Mouse (Mus musculus) heart, postnatal 25 days (tissue): ENCODE measurements around the gene Romo1. TPM values are rescaled to one million over a fixed set of nuclear protein-coding genes. Genes with fewer than 3 reads are reported as not detected.
"Not testable (repeated sequence)": the region's sequence is repeated elsewhere in the genome, so short reads cannot be mapped to it uniquely, and the experiment has no call there.

Experiments
- DNase-seq: peaks from one replicate; pipeline ENCODE4 v3.0.0; 2022; ENCODE audit warnings: low spot score
- intact Hi-C: fragments of 180-260 bp; cut with DNase I; formaldehyde crosslinking; loops from one replicate; pipeline ENCODE4 v1.15.1; 2025
- total RNA-seq, 2 experiments: library from RNA; stranded (reverse); gene quantifications; 2 replicates each; pipeline ENCODE4 v1.2.3; 2021

Gene Romo1
- total RNA-seq, 2 experiments from 2014 or later: 324 to 347 TPM

GRCm38 (mm10) chr2:156177651-156178050 lies 33.8 kb downstream of the Romo1 start:
- DNase-seq: no peak
- intact Hi-C loops: loop anchor here (5.0 kb wide), 2 partner anchors 35 to 100 kb away; partner anchors contain the start of genes Nfs1 and Romo1

GRCm38 (mm10) chr2:156179046-156179795 lies 35.4 kb downstream of the Romo1 start:
- intact Hi-C loops: loop anchor here (5.0 kb wide), 2 partner anchors 37 to 98 kb away; partner anchors contain the start of genes Nfs1 and Romo1
- DNase-seq: peak; percentile 59

DNA sequence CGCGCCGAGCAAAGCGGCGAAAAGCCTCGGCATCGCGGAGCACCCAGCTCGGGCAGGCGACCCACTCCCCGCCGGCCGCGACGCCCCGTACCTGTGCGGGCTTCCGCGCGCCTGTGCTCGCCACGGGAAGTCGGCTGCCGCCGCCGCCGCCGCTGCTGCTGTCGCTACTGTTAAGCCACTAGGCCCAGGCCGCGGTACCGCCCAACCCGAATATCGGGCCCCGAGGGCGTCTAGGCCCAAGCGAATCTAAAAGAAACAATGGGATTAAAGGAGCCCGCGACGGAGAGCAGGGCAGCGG lies 35.9 kb downstream of the Romo1 start:
- DNase-seq: no peak
- intact Hi-C loops: loop anchor here (5.0 kb wide), 3 partner anchors 37 to 98 kb away; partner anchors contain the start of genes Nfs1 and Romo1

DNA sequence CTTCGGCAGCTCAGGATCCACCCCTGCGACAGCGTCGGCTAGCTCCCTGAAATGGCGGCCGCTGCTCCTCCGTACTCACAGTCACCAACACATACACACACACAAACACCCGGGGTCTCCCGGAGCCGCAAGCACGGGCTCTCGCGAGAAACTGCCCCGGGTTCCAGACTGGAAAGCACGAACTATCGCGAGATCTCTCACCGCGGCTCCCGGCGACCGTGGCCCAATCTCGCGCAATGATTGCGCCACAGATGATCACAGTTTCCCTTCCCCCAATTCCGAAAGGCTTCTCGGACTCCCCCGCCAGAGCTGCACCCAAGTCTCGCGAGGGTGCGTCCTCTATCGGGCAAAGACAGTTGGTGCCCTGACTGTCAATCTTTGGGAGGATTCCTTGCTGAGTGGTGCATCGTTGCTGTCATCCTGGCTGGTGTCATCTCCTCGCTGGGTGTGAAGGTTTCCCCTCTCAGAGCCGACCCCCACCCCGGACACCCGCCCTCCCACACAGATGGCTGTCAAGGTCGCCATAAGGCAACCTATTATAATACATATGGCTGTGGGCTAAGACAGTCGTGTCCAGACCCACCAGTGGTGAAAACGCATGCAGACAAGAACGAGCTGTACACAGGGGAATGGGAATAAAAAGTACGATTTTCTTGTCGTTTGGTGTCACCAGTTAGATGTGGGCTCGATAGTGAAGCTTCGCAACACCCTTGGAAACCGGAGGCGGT lies 36.4 kb downstream of the Romo1 start, which contains the start of gene Rbm39:
TSS of gene Rbm39 (minus strand) at position 145 of the 728 bp plus-strand sequence.
- peak; percentile 100 for DNase-seq
- intact Hi-C loops: loop anchor here (5.0 kb wide), 1 partner anchor 77 kb away; no protein-coding TSS in a partner anchor

DNA sequence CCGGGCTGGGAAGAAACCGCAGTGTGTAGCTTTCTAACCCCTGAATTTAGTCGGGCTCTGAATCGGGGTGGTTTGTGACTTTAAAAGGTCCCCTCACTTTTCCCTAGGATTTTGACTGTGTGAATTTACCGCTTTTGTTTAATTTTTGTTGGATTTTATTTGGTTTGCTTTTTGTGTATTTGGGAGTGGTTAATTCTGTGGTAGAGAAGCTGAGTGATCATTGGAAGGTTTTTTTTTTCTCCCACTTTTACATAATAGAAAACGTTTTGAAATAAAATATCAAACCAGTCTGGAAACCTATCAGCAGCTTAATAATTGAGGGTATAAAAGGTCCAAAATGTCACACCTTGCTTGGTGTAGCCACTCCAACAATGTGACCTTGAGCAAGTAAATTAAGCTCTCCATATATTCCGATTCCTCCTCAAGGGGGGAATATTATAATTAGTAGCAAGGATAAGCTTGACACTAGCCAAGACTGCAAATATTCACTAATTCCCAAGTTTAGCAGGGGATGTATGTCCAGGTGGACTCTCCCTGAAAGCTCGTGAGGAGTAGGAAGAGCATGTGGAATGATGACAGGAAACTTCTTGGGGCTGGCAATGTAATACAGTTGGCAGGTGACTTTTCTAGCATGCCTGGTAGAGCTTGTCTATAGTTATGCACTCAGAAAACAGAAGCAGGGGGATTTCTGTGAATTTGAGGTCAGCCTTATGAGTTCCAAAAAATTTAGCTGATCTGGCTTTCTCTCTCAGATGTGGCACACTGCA lies 37.2 kb downstream of the Romo1 start:
- intact Hi-C loops: loop anchor here (5.0 kb wide), 1 partner anchor 76 kb away; no protein-coding TSS in a partner anchor
- no peak for DNase-seq

- intact Hi-C loops: loop anchor here (5.0 kb wide), 1 partner anchor 76 kb away; no protein-coding TSS in a partner anchor
- DNase-seq: no peak
These were observed 37.8 kb downstream of the Romo1 start for GRCm38 (mm10) chr2:156181592-156181991.

DNA sequence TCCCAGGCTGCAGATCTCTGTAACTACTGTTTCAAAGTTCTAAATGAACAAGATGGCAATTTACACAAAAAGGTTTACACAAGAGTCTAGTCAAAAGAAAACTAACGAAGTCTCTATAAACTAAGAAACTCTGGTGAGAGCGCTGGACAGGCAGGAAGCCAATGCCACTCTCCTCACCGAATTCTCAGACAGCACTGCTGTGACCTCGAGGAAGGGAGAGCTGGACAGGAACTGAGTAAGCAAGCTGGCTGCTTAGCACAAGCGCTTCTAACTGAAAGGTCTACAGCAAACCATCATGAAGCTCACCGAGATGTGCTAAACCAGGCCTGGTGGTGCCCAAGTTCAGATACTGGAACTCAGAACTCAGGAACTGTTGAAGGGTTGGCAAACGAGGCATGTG lies 45.4 kb downstream of the Romo1 start:
- intact Hi-C loops, DNase-seq: not testable (repeated sequence)

DNA sequence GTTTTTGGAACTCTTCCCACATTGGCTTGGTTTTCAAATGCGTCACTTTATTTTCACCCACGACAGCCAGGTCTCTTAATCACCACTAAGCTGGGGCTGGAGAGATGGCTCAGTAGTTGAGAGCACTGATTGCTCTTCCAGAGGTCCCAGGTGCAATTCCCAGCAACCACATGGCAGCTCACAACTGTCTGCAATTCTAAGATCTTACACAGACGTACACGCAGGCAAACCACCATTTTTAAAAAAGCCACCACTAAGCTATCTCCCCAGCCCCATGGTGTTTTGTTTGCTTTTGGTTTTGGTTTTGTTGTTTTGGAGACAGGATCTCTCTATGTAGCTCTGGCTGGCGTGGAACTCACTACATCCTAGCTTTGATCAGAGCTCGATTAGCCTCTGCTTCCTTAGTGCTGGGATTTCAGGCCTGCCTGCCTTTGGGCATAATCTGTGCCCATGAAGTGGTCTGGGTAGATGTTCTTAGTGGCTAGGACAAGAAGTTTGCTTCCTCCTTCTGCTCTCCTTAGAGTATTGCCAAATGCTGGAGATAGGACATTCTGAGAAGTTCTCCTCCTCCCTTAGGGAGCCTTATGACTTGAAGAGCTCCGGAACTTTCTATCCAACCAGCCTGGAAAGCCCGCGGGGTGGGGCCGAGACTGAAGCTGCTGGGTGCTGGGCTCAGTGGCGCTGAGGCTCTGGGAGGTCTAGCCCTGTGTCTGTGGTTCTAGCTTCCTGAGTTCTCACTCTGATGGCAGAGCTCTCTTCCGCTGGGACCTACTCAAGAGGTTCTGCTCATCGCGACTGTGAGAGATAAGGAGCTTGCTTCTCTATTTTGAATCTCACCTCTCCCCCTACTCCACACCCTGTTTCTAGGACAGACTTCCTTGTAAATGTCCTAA lies 46.4 kb downstream of the Romo1 start:
- intact Hi-C loops: no loop called here
- DNase-seq: peak; percentile 17

DNA sequence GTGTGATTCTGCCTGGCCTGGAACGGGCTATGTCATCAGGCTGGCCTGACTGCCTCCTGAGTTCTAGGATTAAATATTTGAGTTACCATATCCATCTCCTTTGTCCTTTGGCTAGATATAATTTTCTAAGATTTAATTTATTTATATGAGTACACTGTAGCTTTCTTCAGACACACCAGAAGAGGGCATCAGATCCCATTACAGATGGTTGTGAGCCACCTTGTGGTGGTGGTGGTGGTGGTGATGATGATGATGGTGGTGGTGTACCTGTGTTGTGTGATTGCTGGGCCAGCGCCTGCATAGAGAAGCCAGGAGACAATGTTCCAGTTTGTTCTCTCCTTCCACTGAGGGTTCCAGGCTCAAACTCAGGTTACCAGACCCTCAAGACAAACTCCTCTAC lies 47.7 kb downstream of the Romo1 start:
- no peak for DNase-seq
- intact Hi-C loops: no loop called here

GRCm38 (mm10) chr2:156192068-156192467 lies 48.2 kb downstream of the Romo1 start:
- intact Hi-C loops: no loop called here

GRCm38 (mm10) chr2:156193066-156193862 lies 49.4 kb downstream of the Romo1 start:
- DNase-seq: no peak
- intact Hi-C loops: no loop called here

More at GRCm38 (mm10) chr2:156192068-156192467, 48.2 kb downstream of the Romo1 start:
- no peak for DNase-seq

DNA sequence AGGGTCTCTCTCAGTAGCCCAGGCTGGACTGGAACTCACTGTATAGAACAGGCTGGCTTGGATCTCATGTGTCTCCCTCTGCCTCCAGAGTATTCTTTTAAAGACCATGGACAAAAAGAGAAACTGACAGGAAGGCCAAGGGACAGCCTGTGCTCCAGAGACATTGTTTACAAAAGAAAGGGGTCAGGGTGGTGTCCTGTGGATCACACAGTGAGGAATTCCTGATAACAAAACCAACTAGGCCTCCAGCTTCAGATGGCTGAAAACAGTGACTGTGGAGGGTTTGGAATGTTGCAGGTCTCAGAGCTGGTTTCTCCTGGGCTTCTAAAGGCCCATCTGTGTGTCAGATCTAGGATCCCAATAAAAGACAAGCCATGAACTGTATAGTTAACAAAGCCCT lies 50.7 kb downstream of the Romo1 start:
- intact Hi-C loops: no loop called here
- no peak for DNase-seq

Other genes starting within 250 kb of the Romo1 start
- gene Uqcc1, start 213.7 kb upstream of the Romo1 start, total RNA-seq: 100 to 1,000 TPM; 248 to 268 TPM
- not detected for gene Gm15557, start 203.3 kb upstream of the Romo1 start, total RNA-seq
- gene Gdf5, start 198.7 kb upstream of the Romo1 start, total RNA-seq: not detected
- 1 to 10 TPM; 4.9 to 5.7 TPM for gene Cep250, start 187.6 kb upstream of the Romo1 start, total RNA-seq
- under 1 TPM; 0.10 to 0.61 TPM for gene 6430550D23Rik, start 136.1 kb upstream of the Romo1 start, total RNA-seq
- 10 to 100 TPM; 59.4 to 62.7 TPM for gene Ergic3, start 136.0 kb upstream of the Romo1 start, total RNA-seq
- gene Fer1l4, start 91.1 kb upstream of the Romo1 start, total RNA-seq: not detected
- gene Spag4, start 78.9 kb upstream of the Romo1 start, total RNA-seq: 1 to 10 TPM in 1 of 2 experiments, under 1 TPM in 1; 0.75 to 1.4 TPM
- 10 to 100 TPM; 15.6 to 18.4 TPM for gene Cpne1, start 32.1 kb upstream of the Romo1 start, total RNA-seq
- 10 to 100 TPM; 13.2 to 14.2 TPM for gene Rbm12, start 32.1 kb upstream of the Romo1 start, total RNA-seq
- gene Gm28036, start 16.9 kb upstream of the Romo1 start, total RNA-seq: 10 to 100 TPM; 10.3 to 12.9 TPM
- 10 to 100 TPM; 81.0 to 81.3 TPM for gene Nfs1, start 147 bp downstream of the Romo1 start, total RNA-seq
- 100 to 1,000 TPM; 140 to 164 TPM for gene Rbm39, start 36.2 kb downstream of the Romo1 start, total RNA-seq
- gene Phf20, start 52.4 kb downstream of the Romo1 start, total RNA-seq: 10 to 100 TPM; 14.9 to 15.2 TPM
- 1 to 10 TPM in 1 of 2 experiments, under 1 TPM in 1; 0.65 to 1.2 TPM for gene Cnbd2, start 168.3 kb downstream of the Romo1 start, total RNA-seq
- 10 to 100 TPM; 76.8 to 80.7 TPM for gene Scand1, start 168.7 kb downstream of the Romo1 start, total RNA-seq